Mouse (Mus musculus) megakaryocyte, adult 5-6 weeks (primary cell): ENCODE measurements around the gene Klrb1f. TPM values are rescaled to one million over a fixed set of nuclear protein-coding genes. Genes with fewer than 3 reads are reported as not detected.
"Not testable (repeated sequence)": the region's sequence is repeated elsewhere in the genome, so short reads cannot be mapped to it uniquely, and the experiment has no call there.

Experiments used
- ATAC-seq: 2 replicates; pipeline ENCODE4 v1.8.0; 2016; ENCODE audit warnings: mild to moderate bottlenecking, inconsistent platforms; ENCODE audit not compliant: poor library complexity, severe bottlenecking
- total RNA-seq, 2 experiments: library from RNA; stranded (forward) in 1 of 2; stranded (reverse) in 1 of 2; fragments of 153-499, 151-499 nt in 1 of 2; fragments of 221-1000, 200-1000 nt in 1 of 2; gene quantifications; 2 replicates each; pipeline versions ENCODE4 v1.2.3 to v1.2.4; 2015 to 2017

The Klrb1f gene
- total RNA-seq (2015), result 104 and 108 TPM in 2 replicates
- total RNA-seq (2017), result 132 and 137 TPM in 2 replicates

DNA sequence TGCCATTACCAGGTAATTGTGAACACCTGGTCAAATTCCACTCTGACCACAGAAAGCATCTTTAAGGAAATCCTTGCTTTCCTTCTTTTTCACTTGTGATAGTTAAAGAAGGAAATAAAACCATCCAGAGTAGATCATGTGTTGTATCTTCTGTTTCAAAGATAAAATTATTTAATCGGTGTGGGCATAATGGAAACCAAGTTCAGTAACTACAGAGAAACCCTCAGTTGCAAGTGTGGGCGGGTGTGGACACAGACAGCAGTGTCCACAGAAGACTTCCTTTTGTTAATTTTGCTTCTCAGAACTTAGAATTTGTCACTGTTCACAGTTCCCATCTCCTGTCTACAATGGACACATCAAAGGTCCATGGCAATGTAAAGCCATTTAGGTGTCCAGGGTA, at the start of gene Klrb1f:
Gene Klrb1f (plus strand): TSS at position 301 of the 400 bp plus-strand sequence.
- no peak for ATAC-seq

DNA sequence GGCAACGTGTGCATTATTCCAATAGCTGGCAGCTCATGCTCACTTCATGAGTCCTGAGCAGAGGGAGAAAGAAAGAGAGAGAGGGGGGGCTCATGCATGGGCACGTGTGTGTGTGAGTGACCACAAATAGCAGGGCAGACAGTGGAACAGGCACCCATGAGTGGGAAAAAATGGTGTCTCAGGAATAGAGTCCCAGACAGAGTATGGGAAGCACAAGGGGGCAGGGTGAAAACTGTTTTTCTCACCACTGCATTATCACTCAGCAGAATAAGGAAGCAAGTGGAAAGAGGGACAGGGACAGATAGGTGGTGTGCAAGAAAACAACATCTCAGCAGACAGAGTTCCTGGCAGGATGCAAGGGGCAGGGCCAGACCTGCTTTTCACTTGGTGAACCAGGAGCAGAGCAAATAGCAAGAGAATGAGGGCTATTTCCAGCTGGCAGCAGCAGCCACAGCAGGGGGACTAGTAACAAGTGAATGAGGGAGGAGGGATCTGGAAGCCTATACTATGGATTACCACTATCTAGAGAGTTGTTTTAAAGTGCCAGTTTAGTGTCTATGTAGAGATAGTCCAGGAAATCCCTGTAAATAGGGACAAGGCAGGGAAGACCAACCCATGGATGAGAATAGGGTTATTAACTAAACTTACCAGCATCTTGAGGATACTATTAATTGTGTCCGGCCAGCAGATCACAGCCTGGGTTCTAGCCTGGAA, 49.5 kb upstream of the Klrb1f start:
- ATAC-seq, result peak; percentile 50

DNA sequence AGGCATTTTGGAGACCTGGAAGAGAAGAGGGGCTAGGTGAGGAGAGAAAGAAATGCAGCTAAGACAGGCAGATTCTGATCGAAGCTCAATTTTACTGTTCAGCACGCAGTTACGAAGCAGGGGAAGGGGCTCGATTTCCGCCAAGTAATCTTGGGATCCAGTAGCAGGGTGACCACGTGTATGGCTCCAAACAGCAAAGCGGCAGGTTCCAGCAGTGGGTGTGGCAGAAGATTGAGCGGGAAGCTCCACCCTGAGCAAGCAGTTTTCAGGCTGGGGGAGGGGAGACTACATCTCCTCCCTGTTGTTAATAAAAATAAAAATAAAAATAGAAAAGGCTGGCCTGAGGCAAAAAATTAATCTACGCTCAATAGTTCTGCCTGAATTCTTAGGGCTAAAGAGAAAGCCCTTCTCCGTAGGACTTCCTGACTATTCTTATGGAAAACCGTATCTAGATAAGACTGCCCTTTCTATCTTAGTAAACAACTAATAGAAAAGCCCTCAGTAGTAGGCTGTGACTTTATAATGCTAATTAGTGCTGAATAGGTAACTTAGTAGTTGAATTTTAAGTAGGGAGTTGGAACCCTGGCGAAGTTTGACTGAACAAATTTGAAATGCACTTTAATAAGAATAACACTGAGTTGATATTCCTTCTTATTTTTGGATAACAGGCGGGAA, 48.8 kb upstream of the Klrb1f start:
- ATAC-seq, result no peak

DNA sequence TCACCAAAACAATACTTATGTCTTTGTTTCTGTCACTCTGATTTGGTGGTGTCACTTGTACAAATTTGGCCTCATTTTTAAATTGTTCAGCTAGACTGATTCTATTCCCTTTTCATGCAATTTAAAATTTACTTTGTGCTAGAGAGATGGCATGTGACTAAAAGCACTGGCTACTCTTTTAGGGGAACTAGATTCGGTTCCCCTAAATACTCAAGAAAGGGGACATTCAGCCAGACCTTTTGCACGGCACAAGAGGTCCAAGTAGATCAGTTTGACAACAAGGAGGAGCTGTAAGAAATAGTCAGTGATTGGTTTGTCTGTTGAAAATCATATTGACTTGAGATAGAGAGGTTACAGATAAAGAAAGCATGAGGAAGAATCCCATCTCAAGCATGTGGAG, 44.3 kb upstream of the Klrb1f start:
- ATAC-seq, result peak; percentile 40; the same call in 1 of the 2 replicates

DNA sequence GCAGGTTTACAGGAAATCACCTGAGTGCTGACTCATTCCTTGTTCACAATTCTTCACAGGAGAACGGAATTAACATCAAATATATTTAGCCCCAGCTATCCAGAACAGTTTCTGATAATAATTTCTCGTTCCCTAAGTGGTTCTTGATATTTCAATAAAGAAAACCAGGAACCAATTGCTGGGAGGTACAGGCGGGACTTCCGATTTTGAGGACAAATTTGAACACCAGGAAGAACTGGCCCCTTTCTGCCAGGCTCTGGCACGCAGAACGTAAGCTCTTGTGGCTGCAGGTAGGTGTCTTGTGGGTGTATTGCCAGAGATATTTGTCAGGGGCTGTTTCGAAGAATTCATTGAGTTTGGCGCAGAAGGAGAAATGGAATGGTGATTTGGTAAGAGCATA, 37.1 kb upstream of the Klrb1f start:
- no peak for ATAC-seq

DNA sequence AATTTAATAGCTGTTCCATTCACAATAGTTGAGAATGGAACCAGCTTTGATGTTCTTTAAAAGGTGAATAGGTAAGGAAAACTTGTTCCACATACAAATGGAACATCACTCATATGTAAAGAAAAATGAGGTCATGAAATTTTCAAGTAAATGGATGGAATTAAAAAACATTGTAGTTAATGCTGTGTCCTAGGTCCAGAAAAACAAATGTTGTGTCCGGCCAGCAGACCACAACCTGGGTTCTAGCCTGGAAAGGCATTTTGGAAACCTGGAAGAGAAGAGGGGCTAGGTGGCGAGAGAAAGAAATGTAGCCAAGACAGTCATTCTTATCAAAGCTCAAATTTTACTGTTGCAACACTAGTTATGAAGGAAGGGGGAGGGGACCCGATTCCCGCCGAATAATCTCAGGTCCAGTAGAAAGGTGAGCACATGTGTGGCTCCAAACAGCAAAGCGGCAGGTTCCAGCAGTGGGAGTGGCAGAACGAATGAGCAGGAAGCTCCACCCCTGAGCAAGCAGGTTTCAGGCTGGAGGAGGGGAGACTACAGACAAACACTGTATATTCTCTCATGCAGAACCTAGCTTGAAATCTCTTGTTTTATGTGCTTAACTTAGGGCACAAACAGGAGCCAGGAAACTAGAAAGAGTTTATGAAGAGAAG, 35.7 kb upstream of the Klrb1f start:
- ATAC-seq, result not testable (repeated sequence)

DNA sequence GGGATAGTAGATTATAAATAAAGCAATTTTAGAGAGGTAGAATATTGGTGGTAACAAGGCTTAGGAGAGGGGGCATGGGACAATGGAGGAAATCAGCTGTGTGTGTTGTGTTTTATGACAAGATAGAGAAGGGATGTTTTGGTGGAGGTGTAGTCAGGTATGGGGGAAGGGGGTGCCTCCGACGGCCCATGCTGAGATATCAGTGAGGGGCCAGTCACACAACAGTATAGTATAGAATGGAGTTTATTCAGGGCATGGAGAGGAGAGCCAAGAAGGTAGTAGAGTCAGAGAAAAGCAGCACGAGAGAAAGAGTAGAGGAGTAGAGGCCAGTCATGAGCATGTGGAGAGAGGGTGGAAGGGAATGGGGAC, 35.2 kb upstream of the Klrb1f start:
- ATAC-seq, result no peak

DNA sequence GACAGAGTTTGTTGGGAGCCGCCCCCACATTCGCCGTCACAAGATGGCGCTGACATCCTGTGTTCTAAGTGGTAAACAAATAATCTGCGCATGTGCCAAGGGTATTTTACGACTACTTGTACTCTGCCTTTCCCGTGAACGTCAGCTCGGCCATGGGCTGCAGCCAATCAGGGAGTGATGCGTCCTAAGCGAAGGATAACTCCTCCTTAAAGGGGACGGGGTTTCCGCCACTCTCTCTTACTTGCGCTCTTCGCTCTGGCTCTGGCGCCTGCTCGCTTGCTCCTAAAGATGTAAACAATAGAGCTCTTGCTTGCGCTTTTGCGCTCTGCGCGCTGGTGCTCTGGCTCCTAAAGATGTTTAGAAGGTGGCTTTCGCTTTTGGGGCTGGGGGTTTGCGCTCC, 33.7 kb upstream of the Klrb1f start:
- ATAC-seq, result not testable (repeated sequence)

DNA sequence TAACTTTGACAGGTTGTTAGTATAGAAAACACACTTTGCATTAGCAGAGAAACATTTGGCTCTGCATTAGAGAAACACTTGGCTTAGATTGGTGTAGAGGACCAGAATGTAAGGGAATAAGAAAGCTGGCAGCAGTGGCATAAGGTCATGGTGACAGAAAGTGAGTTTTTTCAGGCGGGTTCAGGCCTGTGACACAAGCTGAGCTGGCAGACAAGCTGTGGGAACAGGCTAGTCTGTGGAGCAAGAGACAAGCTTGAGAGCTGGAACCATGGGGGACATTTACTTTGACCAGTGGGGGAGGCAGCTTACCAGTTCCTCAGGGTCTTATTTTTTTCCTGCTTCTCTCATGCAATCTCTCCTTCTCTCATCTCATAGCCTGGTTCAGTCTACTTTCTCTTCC, 32.7 kb upstream of the Klrb1f start:
- ATAC-seq, result no peak

DNA sequence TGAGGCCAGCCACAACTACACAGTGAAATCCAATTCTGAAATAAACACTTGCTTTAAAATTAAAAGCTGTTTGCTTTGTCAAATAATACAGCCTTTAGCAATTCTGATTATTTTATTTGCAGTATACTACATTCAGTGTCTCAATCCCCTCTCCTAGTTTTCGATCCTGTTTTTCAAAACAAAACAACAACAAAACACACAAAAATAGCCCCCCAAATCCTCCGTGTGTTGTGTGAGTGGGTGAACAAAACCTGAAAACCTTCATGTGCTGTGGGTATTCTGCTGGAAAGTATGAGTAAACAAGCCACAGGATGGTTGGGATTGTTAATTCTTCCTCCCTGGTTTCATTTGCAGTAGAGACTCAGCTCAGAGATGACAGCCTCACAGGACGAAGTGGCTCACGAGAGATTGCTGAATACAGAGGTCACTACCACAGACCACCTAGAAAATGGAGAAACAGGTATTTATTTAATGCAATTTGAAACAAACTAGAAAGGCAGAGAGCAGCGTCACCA, 31.9 kb upstream of the Klrb1f start:
- 0 out of 2 replicates have a peak, but pooled peaks have one; percentile 17 for ATAC-seq

DNA sequence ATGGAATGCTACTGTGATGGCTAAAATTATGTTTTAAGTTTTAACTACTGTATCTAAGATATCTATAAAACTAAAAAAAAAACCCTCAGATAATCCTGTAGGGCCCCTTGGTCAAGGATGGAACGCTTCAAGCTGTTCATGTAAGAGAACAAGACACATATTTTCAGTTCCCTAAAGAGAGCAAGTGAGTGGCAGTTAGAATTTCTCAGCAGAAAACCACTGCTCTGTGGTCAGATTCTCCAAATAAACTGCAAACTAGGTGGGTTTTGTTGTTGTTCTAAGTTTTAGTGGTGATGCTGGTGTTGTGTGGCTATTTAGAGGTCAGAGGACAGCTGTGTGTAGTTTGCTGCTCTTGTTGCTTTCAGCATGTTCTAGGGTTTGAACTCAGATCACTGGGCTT, 31.3 kb upstream of the Klrb1f start:
- peak; percentile 78 for ATAC-seq

DNA sequence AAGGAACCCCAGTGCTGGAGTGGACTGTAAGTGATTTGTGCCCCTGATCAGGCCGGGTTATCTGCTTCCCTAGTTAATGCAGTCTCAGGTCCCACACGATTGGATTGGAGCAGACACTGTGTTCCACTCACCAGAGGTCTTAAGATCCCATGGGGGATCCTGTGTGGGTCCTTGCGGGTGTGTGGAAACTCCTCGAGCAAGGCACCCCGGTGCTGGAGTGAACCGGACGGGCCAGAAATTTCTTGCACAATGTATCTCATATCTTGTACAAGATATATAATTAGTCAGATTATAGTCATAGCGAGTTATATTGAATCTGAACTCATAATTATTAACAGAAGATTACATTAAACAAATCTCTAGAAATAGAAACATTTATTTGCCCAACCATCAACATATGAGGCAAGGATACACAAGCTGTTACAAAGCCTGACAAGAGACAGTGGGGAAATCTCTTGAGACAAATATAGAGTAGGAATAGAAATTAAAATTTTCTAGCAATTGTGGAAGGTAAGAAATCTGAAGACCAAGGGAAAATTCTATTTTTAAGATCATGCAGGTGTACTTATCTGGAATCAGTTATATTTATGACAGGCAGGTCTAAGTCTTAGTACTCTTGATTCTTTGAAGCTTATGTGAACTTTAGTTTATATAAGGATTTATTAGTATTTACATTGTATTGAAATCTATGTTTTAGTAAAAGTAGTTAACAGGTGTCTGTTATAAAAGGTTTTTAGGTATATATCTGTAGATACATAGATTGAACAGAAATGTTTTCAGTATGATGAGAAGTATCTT, 18.1 kb upstream of the Klrb1f start:
- no peak for ATAC-seq

DNA sequence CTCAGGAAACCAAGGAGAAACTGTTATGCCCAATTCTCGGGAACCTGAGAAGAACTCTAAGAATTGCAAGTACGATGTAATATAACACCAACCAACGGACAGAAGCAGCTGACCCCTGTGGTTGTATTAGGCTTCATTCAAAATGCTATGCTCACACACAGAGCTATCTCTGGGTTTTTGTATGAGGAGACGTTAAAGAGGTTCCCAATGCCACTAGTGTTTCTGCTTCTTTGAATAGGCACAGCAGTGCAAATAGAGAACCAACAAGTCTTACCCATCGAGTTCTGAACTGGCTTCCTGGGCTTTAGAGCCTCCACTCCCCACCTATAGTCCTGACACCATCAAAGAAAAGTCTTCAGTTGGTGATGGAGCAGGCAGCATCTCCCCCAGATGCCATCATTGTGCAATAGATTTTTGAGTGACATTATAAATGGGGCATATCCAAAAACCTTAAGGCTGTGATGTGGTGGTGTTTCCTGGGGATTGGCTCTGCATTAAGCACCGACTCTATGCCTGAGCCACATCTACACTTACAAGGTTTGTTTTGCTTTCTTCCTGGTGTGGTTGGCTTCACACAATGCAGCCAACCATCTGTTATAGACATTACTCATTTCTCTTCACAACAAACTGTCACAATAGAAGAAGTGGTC, 15.4 kb upstream of the Klrb1f start:
- ATAC-seq, result no peak

DNA sequence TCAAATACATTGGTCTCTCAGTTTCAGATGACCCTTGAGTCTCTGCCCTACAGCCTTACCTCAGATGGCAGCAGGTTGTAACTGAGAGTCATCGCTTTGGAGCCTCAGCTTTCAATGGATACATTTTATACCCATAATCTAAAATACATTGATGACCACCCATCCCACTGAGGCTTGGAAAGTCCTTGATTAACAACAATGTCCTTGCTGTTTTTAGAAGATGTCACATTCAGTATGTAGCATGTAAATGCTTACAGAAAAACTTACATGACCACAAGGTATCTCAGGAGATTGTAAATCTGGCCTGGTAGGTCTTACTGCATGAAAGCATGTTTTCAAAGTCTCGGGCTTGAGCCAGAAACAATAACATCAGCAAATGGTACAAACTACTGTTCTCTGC, 14.7 kb upstream of the Klrb1f start:
- no peak for ATAC-seq

DNA sequence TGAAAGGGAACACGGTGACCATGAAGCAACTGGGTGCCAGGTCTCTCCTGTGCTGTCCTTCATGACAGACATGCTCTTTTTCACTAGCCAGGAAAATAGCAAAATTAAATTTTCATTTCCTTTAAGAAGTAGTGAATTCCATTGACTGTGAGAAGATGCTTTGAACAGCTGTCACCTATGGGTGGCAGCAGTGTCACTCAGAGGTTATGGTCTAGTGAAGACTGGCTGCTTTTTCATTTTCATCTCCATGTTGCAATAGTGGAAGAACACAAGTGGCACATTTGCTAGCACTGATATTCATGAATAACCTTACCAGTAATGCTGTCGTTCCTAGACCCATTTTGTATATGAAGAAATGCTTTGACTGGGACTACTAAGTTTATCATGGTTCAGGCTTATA, 12.3 kb upstream of the Klrb1f start:
- peak; percentile 83 for ATAC-seq

DNA sequence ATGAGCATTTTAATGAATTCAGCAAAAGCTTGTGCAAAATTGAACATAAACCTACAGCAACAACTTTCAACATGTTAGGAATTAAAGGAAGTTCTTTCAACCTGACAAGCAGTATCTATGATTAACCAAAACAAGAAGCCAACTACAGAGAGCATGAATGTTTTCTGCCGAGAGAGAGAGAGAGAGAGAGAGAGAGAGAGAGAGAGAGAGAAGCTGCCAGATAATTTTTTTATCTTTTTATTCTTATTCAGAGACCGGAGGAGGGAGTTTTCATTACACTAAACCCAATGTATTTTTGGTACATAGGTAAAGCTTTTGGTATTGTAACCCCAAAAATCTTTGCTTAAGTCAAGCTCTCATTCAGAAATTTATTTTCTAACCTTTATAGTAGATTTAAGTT, 10.7 kb upstream of the Klrb1f start:
- ATAC-seq, result no peak

DNA sequence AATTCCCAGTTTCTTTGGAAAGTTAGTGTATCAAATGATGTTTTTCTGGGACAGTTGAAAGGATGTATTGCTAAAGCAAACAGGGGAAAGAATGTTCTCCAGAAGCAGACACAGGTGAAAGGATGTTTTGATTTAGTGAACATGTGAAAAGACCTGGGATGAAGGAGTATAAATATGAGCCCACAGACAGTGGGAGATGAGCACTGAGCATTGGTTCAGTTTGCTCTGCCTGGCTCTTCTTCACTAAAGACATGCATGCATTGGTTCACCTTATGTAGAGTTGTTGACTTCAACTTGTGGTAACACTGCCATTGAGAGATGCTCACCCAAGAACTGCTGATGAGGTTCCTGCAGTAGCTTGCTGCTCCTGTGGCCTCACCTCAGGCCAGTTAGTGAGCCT, 9.4 kb upstream of the Klrb1f start:
- no peak for ATAC-seq

DNA sequence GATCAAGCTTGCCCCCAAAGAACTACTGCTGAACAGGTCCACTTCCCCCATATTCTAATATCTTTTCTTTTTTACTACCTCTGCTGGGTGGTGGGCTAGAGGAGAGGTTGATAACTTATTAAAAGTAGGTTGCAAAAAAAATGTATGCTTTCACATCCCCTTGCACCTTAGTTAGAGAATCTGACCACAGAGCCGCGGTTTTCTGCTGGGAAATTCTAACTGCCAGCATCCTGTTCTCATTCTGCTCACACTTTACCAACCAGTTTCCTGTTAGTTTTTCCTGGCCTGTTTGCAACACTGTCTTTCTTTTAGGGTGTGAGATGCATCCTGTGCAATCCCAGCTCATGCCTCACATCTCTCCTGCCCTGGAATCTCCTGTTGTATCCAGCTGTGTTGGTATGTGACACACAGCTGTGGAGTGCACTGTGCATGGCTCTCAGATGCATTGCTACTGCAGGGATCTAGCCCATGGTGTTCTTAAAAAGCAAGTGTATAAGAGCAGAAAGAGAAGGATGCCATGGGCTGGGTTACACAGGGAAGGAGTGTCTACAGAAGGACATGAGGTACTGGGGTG, 8.7 kb upstream of the Klrb1f start:
- ATAC-seq, result peak; percentile 64

DNA sequence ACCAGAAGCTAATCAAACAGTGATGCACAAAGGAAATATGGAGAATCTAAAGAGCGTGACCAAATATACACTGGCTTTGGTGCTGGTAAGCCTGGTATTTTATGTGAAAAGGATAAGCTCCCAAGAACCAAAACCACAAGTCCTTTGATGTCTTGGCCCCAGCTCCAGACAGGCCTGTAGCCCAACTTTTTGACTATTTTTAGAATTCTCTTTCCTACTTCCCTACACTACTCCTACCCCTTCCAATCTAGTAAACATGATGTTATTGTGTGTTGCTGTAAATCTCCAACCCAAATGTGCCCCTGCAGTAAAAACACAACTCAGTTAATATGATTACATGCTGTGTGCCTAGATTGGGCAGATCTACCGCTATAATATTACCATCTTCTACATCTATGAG, 4.2 kb upstream of the Klrb1f start:
- no peak for ATAC-seq

DNA sequence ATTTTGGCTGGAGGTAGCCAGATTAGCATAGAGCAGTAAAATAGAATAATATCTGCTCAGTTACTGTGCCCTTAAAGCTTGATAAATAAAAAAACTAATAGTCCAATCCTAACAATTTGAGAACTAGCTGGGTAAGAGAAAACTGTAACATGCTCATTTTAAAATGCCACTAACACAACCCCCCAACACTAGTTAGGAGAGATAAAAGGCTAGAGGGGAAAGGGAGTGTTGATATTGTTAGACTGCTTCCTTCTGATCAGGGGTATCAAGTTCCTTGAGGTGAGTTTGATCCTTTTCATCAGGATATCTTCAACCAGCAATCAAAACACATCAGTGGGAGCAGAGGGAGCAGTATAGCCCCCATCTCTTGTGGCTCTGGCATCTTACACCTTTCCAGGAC, 3.2 kb upstream of the Klrb1f start:
- ATAC-seq, result no peak
